Mouse (Mus musculus) MEL (cell line): ENCODE measurements around the gene 1700069L16Rik. TPM values are rescaled to one million over a fixed set of nuclear protein-coding genes. Genes with fewer than 3 reads are reported as not detected.

Source experiments
- DNase-seq: peaks from one replicate; pipeline ENCODE4 v3.0.0; 2011; ENCODE audit warnings: low read depth, low spot score
- H3K27ac ChIP-seq: 2 replicates; pipeline ENCODE4 v1.5.1; 2012; ENCODE audit warnings: low read depth, mild to moderate bottlenecking, control low read depth, low read length, moderate library complexity; ENCODE audit not compliant: control insufficient read depth
- H3K27me3 ChIP-seq, 2 experiments: fragments of 150-350 bp in 1 of 2; sonication (generic) in 1 of 2; 2 replicates each; pipeline ENCODE4 v1.6.1; 2012; ENCODE audit warnings: low read length in 2 of 2, mild to moderate bottlenecking in 2 of 2, improper control_type of control experiment in 1 of 2, moderate library complexity in 1 of 2; ENCODE audit not compliant: insufficient read depth in 2 of 2, control insufficient read depth in 1 of 2
- H3K36me3 ChIP-seq, 2 experiments: 2 replicates each; pipeline ENCODE4 v1.6.1; 2012 to 2014; ENCODE audit warnings: low read length in 2 of 2, improper control_type of control experiment in 1 of 2, inconsistent platforms in 1 of 2, mild to moderate bottlenecking in 1 of 2; ENCODE audit not compliant: insufficient read depth in 2 of 2, control insufficient read depth in 1 of 2
- H3K4me1 ChIP-seq, 2 experiments: fragments of 150-350 bp in 1 of 2; sonication (generic) in 1 of 2; 2 replicates each; pipeline ENCODE4 v1.6.1; 2012; ENCODE audit warnings: low read length in 2 of 2, improper control_type of control experiment in 1 of 2, mild to moderate bottlenecking in 1 of 2; ENCODE audit not compliant: insufficient read depth in 2 of 2, control insufficient read depth in 1 of 2
- H3K4me3 ChIP-seq, 2 experiments: fragments of 150-350 bp in 1 of 2; sonication (generic) in 1 of 2; 2 replicates each; pipeline ENCODE4 v1.5.1; 2012; ENCODE audit warnings: low read depth in 2 of 2, low read length in 2 of 2, mild to moderate bottlenecking in 2 of 2, moderate library complexity in 2 of 2, control low read depth in 1 of 2, improper control_type of control experiment in 1 of 2; ENCODE audit not compliant: control insufficient read depth in 1 of 2, insufficient read depth in 1 of 2
- H3K79me2 ChIP-seq: 2 replicates; pipeline ENCODE4 v1.6.1; 2012; ENCODE audit warnings: mild to moderate bottlenecking, low read length, moderate library complexity; ENCODE audit not compliant: control insufficient read depth, poor library complexity, insufficient read depth
- H3K9ac ChIP-seq: 2 replicates; pipeline ENCODE4 v1.6.1; 2012; ENCODE audit warnings: low read depth, mild to moderate bottlenecking, control low read depth, low read length, moderate library complexity; ENCODE audit not compliant: control insufficient read depth, poor library complexity, severe bottlenecking
- H3K9me3 ChIP-seq: fragments of 150-350 bp; sonication (generic); replicated peaks from 2 replicates; pipeline ENCODE4 v1.6.1; 2012; ENCODE audit warnings: mild to moderate bottlenecking, low read length, improper control_type of control experiment, moderate library complexity; ENCODE audit not compliant: insufficient read depth
- BHLHE40 ChIP-seq: IDR thresholded peaks from 2 replicates; pipeline ENCODE4 v1.6.1; 2012; ENCODE audit warnings: low read depth, mild to moderate bottlenecking, inconsistent platforms, low read length, improper control_type of control experiment, borderline replicate concordance
- CHD2 ChIP-seq: IDR thresholded peaks from 2 replicates; pipeline ENCODE4 v1.6.1; 2011; ENCODE audit warnings: low read length, improper control_type of control experiment
- CTCF ChIP-seq, 3 experiments: IDR thresholded peaks in 2 of 3; conservative IDR thresholded peaks in 1 of 3; 2 replicates each; pipeline ENCODE4 v1.5.1; 2011 to 2012; ENCODE audit warnings: low read length in 3 of 3, low read depth in 2 of 3, mild to moderate bottlenecking in 2 of 3, improper control_type of control experiment in 1 of 3, inconsistent platforms in 1 of 3, mixed read lengths in 1 of 3, moderate library complexity in 1 of 3; ENCODE audit not compliant: control insufficient read depth in 1 of 3, insufficient read depth in 1 of 3, poor library complexity in 1 of 3, severe bottlenecking in 1 of 3
- E2F4 ChIP-seq: IDR thresholded peaks from 2 replicates; pipeline ENCODE4 v1.6.1; 2011; ENCODE audit warnings: low read depth, low read length, improper control_type of control experiment, borderline replicate concordance
- ETS1 ChIP-seq: IDR thresholded peaks from 2 replicates; pipeline ENCODE4 v1.6.1; 2012; ENCODE audit warnings: low read depth, mild to moderate bottlenecking, inconsistent platforms, low read length, improper control_type of control experiment, moderate library complexity
- GABPA ChIP-seq: IDR thresholded peaks from 2 replicates; pipeline ENCODE4 v1.6.1; 2012; ENCODE audit warnings: low read depth, mild to moderate bottlenecking, inconsistent platforms, low read length, improper control_type of control experiment, moderate library complexity
- HCFC1 ChIP-seq: IDR thresholded peaks from 2 replicates; pipeline ENCODE4 v1.6.1; 2012; ENCODE audit warnings: low read depth, mild to moderate bottlenecking, inconsistent platforms, low read length, improper control_type of control experiment, moderate library complexity
- MEF2A ChIP-seq: IDR thresholded peaks from 2 replicates; pipeline ENCODE4 v1.6.1; 2014; ENCODE audit warnings: low read depth, mild to moderate bottlenecking, inconsistent platforms, low read length, improper control_type of control experiment; ENCODE audit not compliant: poor library complexity, insufficient replicate concordance, severe bottlenecking; ENCODE audit errors: extremely low read depth
- NRF1 ChIP-seq: IDR thresholded peaks from 2 replicates; pipeline ENCODE4 v1.6.1; 2014; ENCODE audit warnings: low read depth, mild to moderate bottlenecking, inconsistent platforms, low read length, improper control_type of control experiment, moderate library complexity; ENCODE audit not compliant: poor library complexity, insufficient read depth, severe bottlenecking
- POLR2AphosphoS2 ChIP-seq: IDR thresholded peaks from 2 replicates; pipeline ENCODE4 v1.6.1; 2011; ENCODE audit warnings: low read length, improper control_type of control experiment
- POLR2AphosphoS5 ChIP-seq: IDR thresholded peaks from 2 replicates; pipeline ENCODE4 v1.6.1; 2012; ENCODE audit warnings: low read depth, borderline replicate concordance, mild to moderate bottlenecking, inconsistent platforms, low read length, moderate library complexity, mixed read lengths
- RAD21 ChIP-seq: IDR thresholded peaks from 2 replicates; pipeline ENCODE4 v1.6.1; 2011; ENCODE audit warnings: mild to moderate bottlenecking, low read depth, low read length, improper control_type of control experiment
- TAL1 ChIP-seq: IDR thresholded peaks from 2 replicates; pipeline ENCODE4 v1.6.1; 2012; ENCODE audit warnings: mild to moderate bottlenecking, inconsistent platforms, low read length, moderate library complexity, mixed read lengths
- TBP ChIP-seq: IDR thresholded peaks from 2 replicates; pipeline ENCODE4 v1.8.0; 2011; ENCODE audit warnings: low read depth, low read length, improper control_type of control experiment
- USF1 ChIP-seq: IDR thresholded peaks from 2 replicates; pipeline ENCODE4 v1.6.1; 2014; ENCODE audit warnings: low read depth, mild to moderate bottlenecking, inconsistent platforms, low read length, improper control_type of control experiment, moderate library complexity
- ZC3H11A ChIP-seq: IDR thresholded peaks from 2 replicates; pipeline ENCODE4 v1.6.1; 2012; ENCODE audit warnings: low read depth, mild to moderate bottlenecking, inconsistent platforms, low read length, improper control_type of control experiment
- ZKSCAN1 ChIP-seq: IDR thresholded peaks from 2 replicates; pipeline ENCODE4 v1.6.1; 2012; ENCODE audit warnings: low read depth, mild to moderate bottlenecking, inconsistent platforms, low read length, improper control_type of control experiment, moderate library complexity
- ZMIZ1 ChIP-seq: IDR thresholded peaks from 2 replicates; pipeline ENCODE4 v1.6.1; 2012; ENCODE audit warnings: low read depth, mild to moderate bottlenecking, inconsistent platforms, low read length, improper control_type of control experiment, moderate library complexity
- polyA plus RNA-seq, 2 experiments: library from polyadenylated mRNA; stranded (reverse) in 1 of 2; unstranded in 1 of 2; fragments of >175 nt in 1 of 2; fragments of >200 nt in 1 of 2; gene quantifications; 2 replicates each; pipeline versions ENCODE4 v1.2.1 to v1.2.4; 2012; ENCODE audit warnings: low replicate concordance in 2 of 2, low read depth in 1 of 2; ENCODE audit not compliant: insufficient read length in 2 of 2, insufficient read depth in 1 of 2, missing spikeins in 1 of 2
- total RNA-seq: library from RNA; depleted of rRNA; stranded (reverse); fragments of 300-350 nt; gene quantifications from 2 replicates; pipeline ENCODE4 v1.2.3, GENCODE M21; 2012

The 1700069L16Rik gene
- total and polyA plus RNA-seq, 3 experiments, result not detected

GRCm38 (mm10) chr5:113660872-113661271 lies 63.7 kb downstream of the 1700069L16Rik start:
- no peaks in the 10 kb centered on the region; the same call in 1 of the 2 replicates for H3K9me3 ChIP-seq
- no peak overlapping the region for H3K27ac ChIP-seq
- H3K4me3 ChIP-seq, result no peak overlapping the region
- DNase-seq, result no peak
- TF ChIP-seq ZKSCAN1 (no peak), RAD21 (no peak), TBP (no peak), BHLHE40 (no peak), POLR2AphosphoS2 (no peak), TAL1 (no peak), HCFC1 (no peak)
- no peak overlapping the region for H3K9ac ChIP-seq
- H3K27me3 ChIP-seq, result no peaks in the 10 kb centered on the region
- no peaks in the 10 kb centered on the region for H3K79me2 ChIP-seq
- H3K36me3 ChIP-seq, result no peaks in the 10 kb centered on the region
- no peaks in the 10 kb centered on the region for H3K4me1 ChIP-seq

- TF ChIP-seq CHD2 (no peak), ZC3H11A (no peak), NRF1 (no peak), HCFC1 (no peak), GABPA (no peak), E2F4 (no peak), USF1 (no peak), POLR2AphosphoS2 (no peak), POLR2AphosphoS5 (no peak), BHLHE40 (no peak), ZMIZ1 (no peak), ETS1 (no peak), CTCF (IDR thresholded peaks at IDR 0.05 in 2 of 3, conservative IDR thresholded peaks at IDR 0.05 in 1 of 3; ENCODE audit: control insufficient read depth in 1 of 3, insufficient read depth in 1 of 3, low read depth in 2 of 3, low read length in 3 of 3, poor library complexity in 1 of 3, severe bottlenecking in 1 of 3) (no peak), MEF2A (no peak)
- H3K4me1 ChIP-seq, result no peaks in the 10 kb centered on the region
- no peak overlapping the region for H3K9ac ChIP-seq
These were observed 69.8 kb downstream of the 1700069L16Rik start for GRCm38 (mm10) chr5:113654821-113655220.

More at GRCm38 (mm10) chr5:113654821-113655220, 69.8 kb downstream of the 1700069L16Rik start:
- Histone ChIP-seq H3K9me3 (no peaks in the 10 kb centered on the region), H3K79me2 (no peaks in the 10 kb centered on the region), H3K27me3 (no peaks in the 10 kb centered on the region), H3K4me3 (no peak overlapping the region), H3K36me3 (no peaks in the 10 kb centered on the region), H3K27ac (no peak overlapping the region)
- DNase-seq, result no peak
